Mouse (Mus musculus) embryonic fibroblast, embryonic 13.5 days (primary cell): ENCODE results near the gene Zswim4. TPM values are rescaled to one million over a fixed set of nuclear protein-coding genes. Genes with fewer than 3 reads are reported as not detected.

Experiments
- H3K27ac ChIP-seq: 2 replicates; pipeline ENCODE4 v1.5.1; 2012; ENCODE audit warnings: low read length, control low read depth, inconsistent platforms; ENCODE audit not compliant: insufficient read depth
- H3K4me1 ChIP-seq: 2 replicates; pipeline ENCODE4 v1.6.1; 2011; ENCODE audit warnings: low read length; ENCODE audit not compliant: control insufficient read depth, insufficient read depth
- H3K4me3 ChIP-seq: 2 replicates; pipeline ENCODE4 v1.5.1; 2011; ENCODE audit warnings: mild to moderate bottlenecking, control low read depth, low read length; ENCODE audit not compliant: insufficient read depth
- CTCF ChIP-seq: IDR thresholded peaks from 2 replicates; pipeline ENCODE4 v1.5.1; 2011; ENCODE audit warnings: mild to moderate bottlenecking, control low read depth, low read length, moderate library complexity, borderline replicate concordance; ENCODE audit not compliant: insufficient read depth
- POLR2A ChIP-seq: IDR thresholded peaks from 2 replicates; pipeline ENCODE4 v1.6.1; 2011; ENCODE audit warnings: low read depth, mild to moderate bottlenecking, control low read depth, low read length, moderate library complexity
- polyA plus RNA-seq: library from polyadenylated mRNA; stranded (reverse); fragments of >200 nt; gene quantifications from 2 replicates; pipeline ENCODE4 v1.2.4, GENCODE M21; 2011; ENCODE audit warnings: low read depth; ENCODE audit not compliant: missing spikeins, insufficient read length

The Zswim4 gene
- polyA plus RNA-seq, 1 experiment: 7.3 TPM

GRCm38 (mm10) chr8:84170096-84170495 lies 66.8 kb downstream of the Zswim4 start:
- H3K27ac ChIP-seq: no peak overlapping the region
- TF ChIP-seq CTCF: no peak
- TF ChIP-seq POLR2A: no peak
- no peak overlapping the region for H3K4me3 ChIP-seq
- no peaks in the 10 kb centered on the region for H3K4me1 ChIP-seq

GRCm38 (mm10) chr8:84167696-84168095 lies 69.2 kb downstream of the Zswim4 start:
- no peak for TF ChIP-seq POLR2A
- TF ChIP-seq CTCF: no peak
- H3K4me3 ChIP-seq: no peak overlapping the region
- no peak overlapping the region for H3K27ac ChIP-seq
- H3K4me1 ChIP-seq: peaks cover 4% of the 10 kb centered on the region; the same call in 1 of the 2 replicates

Other genes starting within 250 kb of the Zswim4 start
- 38.1 and 47.9 TPM in 2 replicates for gene Samd1, start 239.4 kb downstream of the Zswim4 start, polyA plus RNA-seq
- not detected in 2 replicates for gene 1700067K01Rik, start 235.6 kb downstream of the Zswim4 start, polyA plus RNA-seq
- not detected in 2 replicates for gene 2210011C24Rik, start 224.9 kb downstream of the Zswim4 start, polyA plus RNA-seq
- gene Palm3, start 215.6 kb downstream of the Zswim4 start, polyA plus RNA-seq: 0.73 and 0.91 TPM in 2 replicates
- 1.1 and 1.5 TPM in 2 replicates for gene Il27ra, start 194.5 kb downstream of the Zswim4 start, polyA plus RNA-seq
- not detected in 2 replicates for gene Rln3, start 192.1 kb downstream of the Zswim4 start, polyA plus RNA-seq
- gene Gm10643, start 171.9 kb downstream of the Zswim4 start, polyA plus RNA-seq: 1.7 and 2.0 TPM in 2 replicates
- gene Rfx1, start 170.2 kb downstream of the Zswim4 start, polyA plus RNA-seq: 11.5 and 12.6 TPM in 2 replicates
- 19.7 and 20.4 TPM in 2 replicates for gene Dcaf15, start 132.3 kb downstream of the Zswim4 start, polyA plus RNA-seq
- 3.2 and 5.8 TPM in 2 replicates for gene Podnl1, start 111.1 kb downstream of the Zswim4 start, polyA plus RNA-seq
- 17.7 and 20.0 TPM in 2 replicates for gene Cc2d1a, start 89.1 kb downstream of the Zswim4 start, polyA plus RNA-seq
- gene 4930432K21Rik, start 89.0 kb downstream of the Zswim4 start, polyA plus RNA-seq: 0.48 and 0.95 TPM in 2 replicates
- gene Nanos3, start 51.8 kb downstream of the Zswim4 start, polyA plus RNA-seq: not detected in 2 replicates
- 98.2 and 104 TPM in 2 replicates for gene D8Ertd738e, start 12.7 kb upstream of the Zswim4 start, polyA plus RNA-seq
- 16.7 and 25.1 TPM in 2 replicates for gene Mri1, start 20.3 kb upstream of the Zswim4 start, polyA plus RNA-seq
- gene Ccdc130, start 33.3 kb upstream of the Zswim4 start, polyA plus RNA-seq: 12.0 and 12.1 TPM in 2 replicates
- gene Cacna1a, start 151.4 kb upstream of the Zswim4 start, polyA plus RNA-seq: 7.2 and 8.8 TPM in 2 replicates